Mouse (Mus musculus): ENCODE data around the gene Ntrk2. TPM values are rescaled to one million over a fixed set of nuclear protein-coding genes. Genes with fewer than 3 reads are reported as not detected.

Ntrk2 gene
- total and polyA plus RNA-seq, 2 experiments, result 0.55 to 1.5 TPM

GRCm38 (mm10) chr13:58921705-58922104 lies 115.3 kb downstream of the Ntrk2 start:
- H3K4me1 ChIP-seq (ENCODE audit: control insufficient read depth, insufficient read depth, low read length), result peaks cover 4% of the 10 kb centered on the region; the same call in 1 of the 2 replicates
- H3K79me2 ChIP-seq (ENCODE audit: control insufficient read depth, insufficient read depth, low read length), result no peaks in the 10 kb centered on the region
- TF ChIP-seq CTCF (IDR thresholded peaks at IDR 0.05; ENCODE audit: low read depth, low read length) (no peak), POLR2A (IDR thresholded peaks at IDR 0.05; ENCODE audit: extremely low read depth, insufficient read depth, low read length) (no peak)
- WGBS, result 90% methylated on average over 10 of the region's 10 CpGs
- no peak for DNase-seq (ENCODE audit: extremely low read depth, low read depth, low spot score)
- no peaks in the 10 kb centered on the region for H3K36me3 ChIP-seq (ENCODE audit: control insufficient read depth, insufficient read depth, low read length)
- H3K27me3 ChIP-seq (ENCODE audit: control insufficient read depth, insufficient read depth, low read length), result no peaks in the 10 kb centered on the region
- H3K4me3 ChIP-seq (ENCODE audit: insufficient read depth, low read depth, low read length), result no peak overlapping the region
- no peak overlapping the region for H3K27ac ChIP-seq (replicated peaks; ENCODE audit: insufficient read depth, low read depth, low read length)
- no peak overlapping the region for H3K9ac ChIP-seq (ENCODE audit: low read depth, low read length)

GRCm38 (mm10) chr13:58922174-58922573 lies 115.8 kb downstream of the Ntrk2 start:
- Histone ChIP-seq H3K4me1 (ENCODE audit: control insufficient read depth, insufficient read depth, low read length) (peaks cover 4% of the 10 kb centered on the region; the same call in 1 of the 2 replicates), H3K27me3 (ENCODE audit: control insufficient read depth, insufficient read depth, low read length) (no peaks in the 10 kb centered on the region), H3K79me2 (ENCODE audit: control insufficient read depth, insufficient read depth, low read length) (no peaks in the 10 kb centered on the region), H3K4me3 (ENCODE audit: insufficient read depth, low read depth, low read length) (no peak overlapping the region), H3K36me3 (ENCODE audit: control insufficient read depth, insufficient read depth, low read length) (no peaks in the 10 kb centered on the region), H3K9ac (ENCODE audit: low read depth, low read length) (no peak overlapping the region), H3K27ac (replicated peaks; ENCODE audit: insufficient read depth, low read depth, low read length) (no peak overlapping the region)
- TF ChIP-seq POLR2A (IDR thresholded peaks at IDR 0.05; ENCODE audit: extremely low read depth, insufficient read depth, low read length), result no peak
- no peak for DNase-seq (ENCODE audit: extremely low read depth, low read depth, low spot score)
- 85% methylated on average over 15 of the region's 15 CpGs for WGBS

DNA sequence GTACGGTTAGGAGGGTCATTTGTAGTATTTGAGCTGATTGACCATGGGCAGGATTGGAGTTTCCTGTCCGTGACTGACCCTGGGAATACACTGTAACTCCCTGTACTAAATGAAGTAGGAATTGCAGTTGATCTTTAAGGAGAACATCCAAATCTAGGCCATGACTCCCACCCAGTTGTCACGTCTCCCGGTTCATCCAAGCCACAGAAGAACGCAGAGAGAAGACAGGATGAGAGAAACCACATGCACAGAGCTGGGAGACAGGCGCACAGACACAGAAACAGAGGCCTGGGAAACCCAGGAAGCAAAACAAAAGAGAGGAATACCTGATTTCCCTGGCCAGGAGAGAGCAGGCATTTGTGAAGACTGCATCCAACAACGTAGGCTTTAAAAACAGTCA lies 117.1 kb downstream of the Ntrk2 start:
- H3K27me3 ChIP-seq (ENCODE audit: control insufficient read depth, insufficient read depth, low read length), result no peaks in the 10 kb centered on the region
- H3K4me1 ChIP-seq (ENCODE audit: control insufficient read depth, insufficient read depth, low read length), result peaks cover 8% of the 10 kb centered on the region; the same call in 1 of the 2 replicates
- DNase-seq (ENCODE audit: extremely low read depth, low read depth, low spot score), result no peak
- WGBS, result 86% methylated on average over 7 of the region's 7 CpGs
- no peak overlapping the region for H3K4me3 ChIP-seq (ENCODE audit: insufficient read depth, low read depth, low read length)
- H3K9ac ChIP-seq (ENCODE audit: low read depth, low read length), result no peak overlapping the region
- no peaks in the 10 kb centered on the region for H3K36me3 ChIP-seq (ENCODE audit: control insufficient read depth, insufficient read depth, low read length)
- TF ChIP-seq POLR2A (IDR thresholded peaks at IDR 0.05; ENCODE audit: extremely low read depth, insufficient read depth, low read length) (no peak), CTCF (IDR thresholded peaks at IDR 0.05; ENCODE audit: low read depth, low read length) (no peak)
- no peaks in the 10 kb centered on the region for H3K79me2 ChIP-seq (ENCODE audit: control insufficient read depth, insufficient read depth, low read length)
- H3K27ac ChIP-seq (replicated peaks; ENCODE audit: insufficient read depth, low read depth, low read length), result no peak overlapping the region

- H3K36me3 ChIP-seq (ENCODE audit: control insufficient read depth, insufficient read depth, low read length), result no peaks in the 10 kb centered on the region
- no peak overlapping the region for H3K9ac ChIP-seq (ENCODE audit: low read depth, low read length)
- no peaks in the 10 kb centered on the region for H3K27me3 ChIP-seq (ENCODE audit: control insufficient read depth, insufficient read depth, low read length)
- DNase-seq (ENCODE audit: extremely low read depth, low read depth, low spot score), result no peak
- H3K4me3 ChIP-seq (ENCODE audit: insufficient read depth, low read depth, low read length), result no peak overlapping the region
- TF ChIP-seq CTCF (IDR thresholded peaks at IDR 0.05; ENCODE audit: low read depth, low read length) (no peak), POLR2A (IDR thresholded peaks at IDR 0.05; ENCODE audit: extremely low read depth, insufficient read depth, low read length) (no peak)
- H3K79me2 ChIP-seq (ENCODE audit: control insufficient read depth, insufficient read depth, low read length), result no peaks in the 10 kb centered on the region
- WGBS, result 92% methylated on average over 3 of the region's 3 CpGs
- H3K27ac ChIP-seq (replicated peaks; ENCODE audit: insufficient read depth, low read depth, low read length), result no peak overlapping the region
- H3K4me1 ChIP-seq (ENCODE audit: control insufficient read depth, insufficient read depth, low read length), result peaks cover 8% of the 10 kb centered on the region; the same call in 1 of the 2 replicates
Observed at GRCm38 (mm10) chr13:58924486-58924885, 118.1 kb downstream of the Ntrk2 start.

- 83% methylated on average over 3 of the region's 3 CpGs for WGBS
- H3K4me1 ChIP-seq (ENCODE audit: control insufficient read depth, insufficient read depth, low read length), result peaks cover 4% of the 10 kb centered on the region; the same call in 1 of the 2 replicates
- DNase-seq (ENCODE audit: extremely low read depth, low read depth, low spot score), result peak; percentile 54
- H3K79me2 ChIP-seq (ENCODE audit: control insufficient read depth, insufficient read depth, low read length), result no peaks in the 10 kb centered on the region
- no peak overlapping the region for H3K9ac ChIP-seq (ENCODE audit: low read depth, low read length)
- TF ChIP-seq POLR2A (IDR thresholded peaks at IDR 0.05; ENCODE audit: extremely low read depth, insufficient read depth, low read length) (no peak), CTCF (IDR thresholded peaks at IDR 0.05; ENCODE audit: low read depth, low read length) (no peak)
- H3K27me3 ChIP-seq (ENCODE audit: control insufficient read depth, insufficient read depth, low read length), result no peaks in the 10 kb centered on the region
- no peak overlapping the region for H3K4me3 ChIP-seq (ENCODE audit: insufficient read depth, low read depth, low read length)
- H3K27ac ChIP-seq (replicated peaks; ENCODE audit: insufficient read depth, low read depth, low read length), result no peak overlapping the region
- H3K36me3 ChIP-seq (ENCODE audit: control insufficient read depth, insufficient read depth, low read length), result no peaks in the 10 kb centered on the region
Observed at GRCm38 (mm10) chr13:58927186-58927585, 120.8 kb downstream of the Ntrk2 start.

GRCm38 (mm10) chr13:58927656-58928226 lies 121.4 kb downstream of the Ntrk2 start:
- Histone ChIP-seq H3K27me3 (ENCODE audit: control insufficient read depth, insufficient read depth, low read length) (no peaks in the 10 kb centered on the region), H3K79me2 (ENCODE audit: control insufficient read depth, insufficient read depth, low read length) (no peaks in the 10 kb centered on the region), H3K9ac (ENCODE audit: low read depth, low read length) (no peak overlapping the region), H3K27ac (replicated peaks; ENCODE audit: insufficient read depth, low read depth, low read length) (no peak overlapping the region), H3K4me3 (ENCODE audit: insufficient read depth, low read depth, low read length) (no peak overlapping the region), H3K36me3 (ENCODE audit: control insufficient read depth, insufficient read depth, low read length) (no peaks in the 10 kb centered on the region), H3K4me1 (ENCODE audit: control insufficient read depth, insufficient read depth, low read length) (peaks cover 4% of the 10 kb centered on the region; the same call in 1 of the 2 replicates)
- 33% methylated on average over 16 of the region's 16 CpGs for WGBS
- peak; percentile 46; the same call in 1 of the 2 replicates for TF ChIP-seq CTCF (IDR thresholded peaks at IDR 0.05; ENCODE audit: low read depth, low read length)
- no peak for TF ChIP-seq POLR2A (IDR thresholded peaks at IDR 0.05; ENCODE audit: extremely low read depth, insufficient read depth, low read length)
- DNase-seq (ENCODE audit: extremely low read depth, low read depth, low spot score), result peak; percentile 87
